Mouse (Mus musculus) cerebellum, postnatal 25 days (tissue): Measurements from ENCODE around the gene Ppid.
"Not testable (repeated sequence)": the region's sequence is repeated elsewhere in the genome, so short reads cannot be mapped to it uniquely, and the experiment has no call there.

Source experiments
- DNase-seq, 2 experiments: peaks; one replicate each; pipeline ENCODE4 v3.0.0; 2021; ENCODE audit warnings: mixed read lengths in 2 of 2

Ppid gene

DNA sequence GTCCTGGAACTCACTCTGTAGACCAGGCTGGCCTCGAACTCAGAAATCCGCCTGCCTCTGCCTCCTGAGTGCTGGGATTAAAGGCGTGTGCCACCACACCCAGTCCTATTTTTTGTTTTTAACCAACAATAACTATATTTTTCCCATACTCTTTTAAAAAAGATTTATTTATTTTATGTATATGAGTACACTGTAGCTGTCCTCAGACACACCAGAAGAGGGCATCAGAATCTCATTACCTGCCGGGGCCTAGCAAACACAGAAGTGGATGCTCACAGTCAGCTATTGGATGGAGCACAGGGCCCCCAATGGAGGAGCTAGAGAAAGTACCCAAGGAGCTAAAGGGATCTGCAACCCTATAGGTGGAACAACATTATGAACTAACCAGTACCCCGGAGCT is 17.8 kb upstream of the Ppid start:
- not testable (repeated sequence) for DNase-seq

DNA sequence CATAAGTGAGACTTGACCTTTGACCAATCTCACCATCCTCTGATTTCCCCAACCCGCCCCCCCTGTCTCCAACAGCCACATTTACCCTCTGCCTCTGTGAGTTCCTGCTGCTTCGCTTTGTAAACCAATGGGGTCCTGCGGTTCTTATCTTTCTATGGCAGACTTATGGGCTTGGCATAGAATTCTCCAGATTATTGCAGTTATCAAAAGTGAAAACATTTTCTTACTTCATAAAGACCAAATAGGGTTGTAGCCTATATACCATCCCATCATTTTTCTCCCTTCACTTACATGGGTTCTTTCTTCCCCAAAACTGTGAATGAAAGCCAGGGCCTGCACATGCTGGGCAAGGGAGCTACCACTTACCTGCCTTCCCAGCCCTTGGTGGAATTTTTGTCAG is 16.8 kb upstream of the Ppid start:
- DNase-seq: no peak

DNA sequence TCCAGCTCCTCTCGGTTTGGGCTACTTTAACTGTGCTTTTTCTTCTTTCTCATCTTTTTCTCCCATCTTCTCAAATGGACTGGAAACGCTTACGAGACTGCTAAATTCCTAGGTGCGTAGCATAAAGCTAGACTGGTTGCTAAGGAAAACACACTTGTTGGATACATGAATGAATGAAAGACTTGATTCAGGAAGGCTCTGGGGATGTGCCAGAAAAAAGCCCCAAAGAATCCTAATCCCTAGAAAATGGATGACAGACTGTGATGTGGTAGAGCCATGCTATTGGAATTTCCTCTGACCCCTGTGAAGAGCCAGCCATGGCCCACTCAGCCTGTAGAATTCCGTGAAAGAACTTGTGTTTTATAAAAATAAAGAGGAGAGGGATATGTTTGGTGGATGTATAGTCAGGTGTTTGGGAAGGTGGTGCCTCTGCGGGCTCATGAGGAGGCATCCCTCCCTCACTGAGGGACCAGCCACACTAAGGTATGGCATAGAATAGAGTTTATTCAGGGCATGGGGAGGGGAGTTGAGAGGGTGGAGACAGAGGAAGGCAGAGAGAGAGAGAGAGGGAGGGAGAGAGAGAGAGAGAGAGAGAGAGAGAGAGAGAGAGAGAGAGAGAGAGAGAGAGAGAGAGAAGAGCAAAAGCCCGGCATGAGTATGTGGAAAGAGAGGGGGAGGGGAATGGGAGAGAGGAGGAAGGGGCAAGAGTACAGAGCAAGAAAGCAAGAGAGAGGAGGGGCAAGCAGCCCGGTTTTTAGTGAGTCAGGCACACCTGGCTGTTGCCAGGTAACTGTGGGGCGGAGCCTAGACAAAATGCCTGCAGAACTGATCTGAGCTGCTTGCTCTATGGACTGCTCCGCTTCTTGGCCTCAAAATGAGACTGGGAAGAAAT is 15.3 kb upstream of the Ppid start:
- DNase-seq: no peak

GRCm38 (mm10) chr3:79576468-79576816 is 14.7 kb upstream of the Ppid start:
- DNase-seq: no peak

DNA sequence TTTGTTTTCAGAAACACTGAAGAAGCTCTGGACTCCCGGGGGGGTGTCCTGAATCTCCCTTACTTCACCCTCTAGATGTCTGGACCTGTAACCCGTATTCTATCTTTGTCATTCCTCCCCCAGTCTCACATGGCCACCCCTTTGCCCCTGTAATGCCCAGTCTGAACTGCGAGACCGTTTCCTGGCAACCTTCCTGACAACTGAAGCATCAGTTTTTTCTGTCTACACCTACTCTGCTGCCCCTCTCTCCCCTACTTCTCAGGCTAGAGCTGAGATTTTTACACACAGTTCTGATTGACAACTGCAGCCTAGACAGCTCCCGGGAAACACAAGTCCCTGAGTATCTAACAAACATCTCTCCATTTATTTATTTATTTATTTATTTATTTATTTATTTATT is 14.3 kb upstream of the Ppid start:
- DNase-seq: no peak

DNA sequence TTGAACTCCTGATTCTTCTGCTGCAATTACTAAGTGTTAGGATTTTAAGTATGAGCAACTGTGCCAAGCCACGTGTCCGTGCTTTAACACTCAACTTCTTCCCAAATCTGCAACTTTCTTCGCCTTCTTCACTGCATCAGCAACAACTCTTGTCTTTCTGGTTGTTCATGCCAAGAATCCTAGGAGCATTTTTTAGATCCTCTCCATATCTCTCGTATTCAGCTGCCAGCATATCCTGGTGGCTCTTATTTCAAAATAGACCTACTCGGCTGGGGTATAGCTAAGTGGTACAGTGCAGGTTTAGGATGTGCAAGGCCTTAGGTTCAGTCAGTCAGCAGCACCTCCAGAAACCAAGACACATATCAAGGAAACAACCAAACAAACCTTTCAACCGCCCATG is 13.5 kb upstream of the Ppid start:
- no peak for DNase-seq

GRCm38 (mm10) chr3:79578164-79578563 is 13.0 kb upstream of the Ppid start:
- no peak for DNase-seq

DNA sequence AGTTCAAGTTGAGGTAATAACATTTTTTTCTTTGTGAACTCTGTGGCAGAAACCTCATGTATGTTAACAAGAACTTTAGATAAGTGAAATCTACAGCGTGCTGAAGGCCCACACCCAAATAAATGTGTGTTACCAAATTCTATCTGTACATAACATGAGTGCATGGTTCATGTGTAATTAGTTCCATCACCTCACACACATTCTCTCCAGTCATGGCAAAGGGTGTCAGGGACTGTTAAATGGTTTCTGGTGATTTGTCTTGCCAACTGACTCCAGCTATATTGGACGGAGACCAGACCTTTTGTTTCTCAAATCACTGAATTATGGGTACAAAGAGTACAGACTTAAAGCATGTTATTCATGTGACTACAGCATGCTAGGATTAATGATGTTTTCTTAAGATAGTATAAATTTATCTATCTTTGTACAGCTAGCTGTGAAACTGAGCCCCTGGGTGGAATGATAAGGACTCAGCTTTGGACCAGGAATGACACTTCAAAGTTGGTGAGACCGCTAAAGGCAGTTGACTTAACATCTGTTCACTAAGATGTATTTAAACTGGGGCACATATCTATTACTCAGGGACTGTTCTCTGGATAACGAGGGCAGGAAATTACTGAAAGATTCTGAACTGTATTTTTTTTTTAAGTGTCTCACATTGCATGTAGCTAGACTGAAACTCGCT is 11.1 kb upstream of the Ppid start:
- DNase-seq: no peak

DNA sequence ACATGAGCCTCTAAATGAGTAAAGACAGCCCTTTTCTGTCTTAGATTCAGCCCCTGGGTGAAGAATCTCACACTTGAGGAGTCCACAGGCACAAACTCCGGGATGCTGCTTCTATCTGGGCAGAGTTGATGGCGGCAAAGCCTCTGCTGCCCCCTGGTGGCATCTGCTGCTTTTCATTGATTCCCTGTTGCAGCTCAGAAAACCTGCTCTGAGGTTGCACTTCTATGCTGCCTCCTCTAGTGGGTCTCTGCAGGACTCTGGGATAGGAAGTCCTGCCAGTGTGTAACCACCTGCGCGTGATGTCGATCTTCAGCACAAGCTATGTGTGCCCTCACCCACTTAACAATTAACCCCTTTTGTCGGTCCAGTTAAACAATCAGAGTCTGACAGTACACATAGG is 4.3 kb upstream of the Ppid start:
- DNase-seq: peak; percentile 94 to 95

GRCm38 (mm10) chr3:79589671-79590070 is 1.5 kb upstream of the Ppid start:
- DNase-seq: no peak

DNA sequence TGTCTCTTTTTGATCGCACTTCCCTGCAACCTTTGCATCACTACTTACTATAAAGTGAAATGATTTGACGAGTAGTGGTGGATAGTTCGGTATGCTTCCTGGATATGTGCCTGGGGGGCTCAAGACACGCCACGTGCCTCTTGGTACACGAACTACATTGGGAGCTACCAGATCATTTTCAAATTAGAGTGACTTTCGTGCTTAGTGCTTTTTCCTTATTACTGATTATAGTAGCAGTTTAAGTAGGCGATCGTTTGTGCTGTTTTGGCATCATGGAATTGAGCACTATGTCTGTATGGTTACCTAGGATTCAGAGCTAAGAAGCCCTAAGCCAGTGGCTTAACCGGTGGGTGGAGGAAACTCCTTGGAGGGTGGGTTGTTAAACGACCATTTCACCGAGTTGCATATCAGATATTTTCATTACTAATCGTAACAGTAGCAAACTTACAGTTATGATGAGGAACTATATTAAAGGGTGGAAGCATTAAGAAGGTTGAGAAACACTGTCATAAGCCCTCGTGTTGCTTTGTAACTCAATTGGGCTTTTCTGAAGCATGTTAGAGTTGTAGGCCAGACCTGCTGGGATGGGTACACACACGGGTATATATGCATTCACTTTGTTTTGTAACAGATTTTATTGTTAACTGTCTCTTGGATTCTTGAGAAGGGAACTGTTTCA is 790 bp downstream of the Ppid start:
- no peak for DNase-seq

- DNase-seq: no peak
These were observed 4.3 kb downstream of the Ppid start for GRCm38 (mm10) chr3:79595468-79595867.

- DNase-seq: no peak
These were observed 18.7 kb downstream of the Ppid start for GRCm38 (mm10) chr3:79609886-79610285.

DNA sequence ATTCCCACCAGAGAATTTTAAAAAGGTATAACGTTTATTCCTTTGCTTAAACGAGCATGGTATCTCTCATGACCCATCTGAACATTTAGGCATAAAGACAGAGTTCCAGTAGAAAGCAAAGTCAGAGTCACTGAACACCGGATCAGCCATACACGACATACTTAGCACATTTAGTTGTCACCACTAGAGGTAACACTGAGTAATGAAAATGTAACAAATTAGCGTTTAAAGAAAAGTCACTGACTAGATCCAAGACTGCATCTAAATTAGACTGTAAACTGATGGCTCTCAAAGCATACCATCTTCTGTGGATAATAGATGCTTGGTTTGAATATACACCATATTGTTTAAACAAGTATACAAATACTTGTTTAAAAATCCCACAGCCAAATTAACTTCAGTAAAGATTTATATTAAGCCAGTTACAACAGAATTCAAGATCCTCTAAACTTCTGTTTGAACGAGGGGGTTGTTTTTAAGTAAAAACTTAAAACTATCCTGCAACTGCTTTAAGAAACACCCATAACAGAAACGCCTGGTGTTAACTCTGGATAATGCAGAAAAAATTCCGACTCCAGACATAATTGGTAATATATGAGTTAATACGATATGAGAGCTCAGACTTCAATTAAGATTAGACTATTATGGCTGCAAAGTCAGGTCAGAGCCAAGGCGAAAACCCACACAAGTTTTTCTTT is 36.5 kb downstream of the Ppid start:
- no peak for DNase-seq

DNA sequence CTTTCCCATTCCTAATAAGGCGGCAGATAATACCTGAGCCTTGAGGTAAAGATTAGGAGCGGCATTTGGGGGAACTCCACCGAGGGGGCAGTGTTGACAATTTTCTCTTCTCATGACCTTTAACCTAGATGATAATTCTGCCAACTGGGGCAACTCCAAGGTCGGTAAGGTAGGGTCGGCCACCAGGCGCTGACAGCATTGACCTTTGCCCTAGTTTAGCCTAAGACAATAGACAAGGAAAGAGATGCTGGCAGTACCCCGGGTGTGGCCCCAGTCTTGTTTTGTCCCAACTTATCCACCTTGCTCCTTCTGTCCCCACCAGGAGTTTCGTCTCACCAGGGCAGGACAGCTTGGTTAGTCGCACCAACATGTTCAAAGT is 37.0 kb downstream of the Ppid start:
- no peak for DNase-seq

- DNase-seq: peak; percentile 95 to 96
These were observed 37.6 kb downstream of the Ppid start, which contains the start of gene 4930579G24Rik for GRCm38 (mm10) chr3:79628561-79629415. Gene 4930579G24Rik (plus strand): TSS chr3:79629079.

DNA sequence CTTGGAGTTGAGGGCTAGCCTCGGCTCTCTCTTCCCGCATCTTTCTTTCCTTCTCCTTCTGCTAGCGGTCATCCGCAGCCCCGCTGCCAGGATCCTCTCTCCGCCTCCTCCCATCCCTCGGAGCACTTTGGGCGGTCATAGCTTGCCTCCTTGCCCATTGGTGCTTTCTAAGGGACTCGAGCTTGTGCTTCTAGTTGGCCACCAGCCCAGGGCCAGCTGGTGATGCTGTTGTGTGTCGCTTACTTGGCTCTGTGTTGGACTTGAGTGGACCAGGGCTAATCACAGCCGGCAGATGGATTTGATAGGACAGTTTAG is 38.2 kb downstream of the Ppid start, which contains the start of gene Etfdh:
Gene Etfdh (minus strand): TSS at position 85 of the 315 bp plus-strand sequence.
- peak; percentile 86 to 92 for DNase-seq

GRCm38 (mm10) chr3:79652129-79652528 is 61.0 kb downstream of the Ppid start:
- no peak for DNase-seq
